Mouse (Mus musculus) heart, embryonic 14.5 days (tissue): ENCODE measurements around the gene Fam189a1. TPM values are rescaled to one million over a fixed set of nuclear protein-coding genes. Genes with fewer than 3 reads are reported as not detected.

Source experiments
- ATAC-seq: fragments of 200-750 bp; cut with Nextera tagmentation; 2 replicates; pipeline ENCODE4 v1.8.0; 2017; ENCODE audit warnings: low read depth, moderate TSS enrichment; ENCODE audit not compliant: insufficient number of reproducible peaks, insufficient read depth, low FRiP score
- H3K27ac ChIP-seq, 2 experiments: fragments of 200-500 bp in 1 of 2; fragments of 300-500 bp in 1 of 2; sonication (generic) in 1 of 2; replicated peaks in 1 of 2; 2 replicates each; pipeline ENCODE4 v1.5.1; 2012 to 2014; ENCODE audit warnings: low read depth in 2 of 2, low read length in 2 of 2, control low read depth in 1 of 2, mild to moderate bottlenecking in 1 of 2, mixed read lengths in 1 of 2; ENCODE audit not compliant: control insufficient read depth in 1 of 2, insufficient read depth in 1 of 2
- H3K27me3 ChIP-seq: fragments of 300-500 bp; sonication (generic); 2 replicates; pipeline ENCODE4 v1.6.1; 2014; ENCODE audit warnings: mild to moderate bottlenecking, low read length, control low read depth; ENCODE audit not compliant: control insufficient read depth, insufficient read depth
- H3K36me3 ChIP-seq: fragments of 300-500 bp; sonication (generic); 2 replicates; pipeline ENCODE4 v1.6.1; 2014; ENCODE audit warnings: mild to moderate bottlenecking, control low read depth, low read length, mixed read lengths; ENCODE audit not compliant: control insufficient read depth, insufficient read depth
- H3K4me1 ChIP-seq, 2 experiments: fragments of 200-500 bp in 1 of 2; fragments of 300-500 bp in 1 of 2; sonication (generic) in 1 of 2; 2 replicates each; pipeline ENCODE4 v1.6.1; 2012 to 2014; ENCODE audit warnings: low read length in 2 of 2, control low read depth in 1 of 2, mixed read lengths in 1 of 2; ENCODE audit not compliant: control insufficient read depth in 2 of 2, insufficient read depth in 2 of 2
- H3K4me2 ChIP-seq: fragments of 300-500 bp; sonication (generic); 2 replicates; pipeline ENCODE4 v1.6.1; 2014; ENCODE audit warnings: mild to moderate bottlenecking, low read length
- H3K4me3 ChIP-seq, 2 experiments: fragments of 200-500 bp in 1 of 2; fragments of 300-500 bp in 1 of 2; sonication (generic) in 1 of 2; 2 replicates each; pipeline ENCODE4 v1.5.1; 2012 to 2014; ENCODE audit warnings: low read length in 2 of 2, mild to moderate bottlenecking in 2 of 2, control low read depth in 1 of 2, low read depth in 1 of 2, moderate library complexity in 1 of 2; ENCODE audit not compliant: control insufficient read depth in 1 of 2, insufficient read depth in 1 of 2
- H3K9ac ChIP-seq: fragments of 300-500 bp; sonication (generic); 2 replicates; pipeline ENCODE4 v1.6.1; 2014; ENCODE audit warnings: mild to moderate bottlenecking, low read length
- H3K9me3 ChIP-seq: fragments of 300-500 bp; sonication (generic); 2 replicates; pipeline ENCODE4 v1.6.1; 2016; ENCODE audit warnings: low read length, control low read depth; ENCODE audit not compliant: control insufficient read depth
- WGBS: fragments of 180-500 bp; shearing (Covaris S2); extraction: QIAGEN DNeasy Blood & Tissue Kit; methylation state at CpG from one replicate; pipeline ENCODE4 v1.1.7; 2014; 5-methylcytosine and 5-hydroxymethylcytosine counted together
- polyA plus RNA-seq: library from polyadenylated mRNA; unstranded; fragments of >200 nt; fragmentation: Nextera tagmentation; extraction: Ambion mirVana; gene quantifications from 2 replicates; pipeline ENCODE4 v1.2.1, GENCODE M21; 2014

Gene Fam189a1
- polyA plus RNA-seq, 1 experiment from 2014 or later, result 0.77 TPM

DNA sequence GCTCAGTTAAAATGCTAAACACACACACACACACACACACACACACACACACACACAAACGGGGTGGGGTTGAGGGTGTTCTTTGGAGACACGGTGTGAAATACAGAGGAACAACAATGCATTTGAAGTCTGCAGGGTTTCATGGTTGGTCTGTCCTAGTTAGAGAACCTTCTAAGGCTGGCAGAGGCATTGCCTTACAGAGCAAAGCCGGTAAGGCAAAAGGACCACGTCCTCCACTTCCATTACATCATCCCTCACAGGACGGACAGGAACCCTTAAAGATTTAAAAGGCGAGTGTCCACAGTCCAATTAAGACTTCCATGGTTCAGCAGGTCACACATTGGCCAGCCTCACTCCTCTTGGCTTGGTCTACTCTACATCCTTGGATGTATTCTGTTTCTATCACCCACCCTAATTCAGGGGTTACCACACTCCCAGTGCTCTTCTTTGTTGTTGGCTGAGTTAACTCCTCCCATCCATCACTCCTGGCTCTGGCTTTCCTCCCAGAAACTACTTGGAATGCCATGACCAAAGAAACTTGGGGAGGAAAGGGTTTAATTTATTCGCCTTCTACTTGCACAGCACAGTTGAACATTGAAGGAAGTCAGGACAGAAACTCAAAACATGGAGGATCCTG is 96.1 kb downstream of the Fam189a1 start:
- Histone ChIP-seq H3K36me3 (no peaks in the 10 kb centered on the region), H3K27me3 (no peaks in the 10 kb centered on the region), H3K4me2 (no peak overlapping the region), H3K4me1 (no peaks in the 10 kb centered on the region), H3K9ac (no peak overlapping the region), H3K9me3 (no peaks in the 10 kb centered on the region), H3K27ac (no peak overlapping the region), H3K4me3 (no peak overlapping the region)
- no peak for ATAC-seq
- 75% methylated on average over 7 of the region's 7 CpGs for WGBS

GRCm38 (mm10) chr7:65056864-65057263 is 99.5 kb downstream of the Fam189a1 start:
- Histone ChIP-seq H3K27me3 (no peaks in the 10 kb centered on the region), H3K4me3 (no peak overlapping the region), H3K36me3 (no peaks in the 10 kb centered on the region), H3K9ac (no peak overlapping the region), H3K9me3 (no peaks in the 10 kb centered on the region), H3K4me2 (no peak overlapping the region), H3K27ac (no peak overlapping the region), H3K4me1 (no peaks in the 10 kb centered on the region)
- 69% methylated on average over 6 of the region's 6 CpGs for WGBS
- ATAC-seq, result no peak

GRCm38 (mm10) chr7:65051986-65052385 is 104.4 kb downstream of the Fam189a1 start:
- no peak overlapping the region for H3K4me3 ChIP-seq
- ATAC-seq, result no peak

GRCm38 (mm10) chr7:65049236-65049954 is 107.0 kb downstream of the Fam189a1 start:
- no peak overlapping the region for H3K4me2 ChIP-seq
- H3K9ac ChIP-seq, result no peak overlapping the region
- H3K27me3 ChIP-seq, result no peaks in the 10 kb centered on the region
- H3K27ac ChIP-seq, result no peak overlapping the region
- 87% methylated on average over 18 of the region's 18 CpGs for WGBS
- H3K36me3 ChIP-seq, result no peaks in the 10 kb centered on the region
- ATAC-seq, result no peak
- H3K9me3 ChIP-seq, result no peaks in the 10 kb centered on the region
- no peaks in the 10 kb centered on the region for H3K4me1 ChIP-seq
- H3K4me3 ChIP-seq, result no peak overlapping the region

More at GRCm38 (mm10) chr7:65051986-65052385, 104.4 kb downstream of the Fam189a1 start:
- WGBS, result 84% methylated on average over 1 of the region's 1 CpGs
- H3K9me3 ChIP-seq, result no peaks in the 10 kb centered on the region
- H3K4me1 ChIP-seq, result no peaks in the 10 kb centered on the region
- H3K27me3 ChIP-seq, result no peaks in the 10 kb centered on the region
- no peaks in the 10 kb centered on the region for H3K36me3 ChIP-seq
- no peak overlapping the region for H3K27ac ChIP-seq
- H3K4me2 ChIP-seq, result no peak overlapping the region
- H3K9ac ChIP-seq, result no peak overlapping the region

DNA sequence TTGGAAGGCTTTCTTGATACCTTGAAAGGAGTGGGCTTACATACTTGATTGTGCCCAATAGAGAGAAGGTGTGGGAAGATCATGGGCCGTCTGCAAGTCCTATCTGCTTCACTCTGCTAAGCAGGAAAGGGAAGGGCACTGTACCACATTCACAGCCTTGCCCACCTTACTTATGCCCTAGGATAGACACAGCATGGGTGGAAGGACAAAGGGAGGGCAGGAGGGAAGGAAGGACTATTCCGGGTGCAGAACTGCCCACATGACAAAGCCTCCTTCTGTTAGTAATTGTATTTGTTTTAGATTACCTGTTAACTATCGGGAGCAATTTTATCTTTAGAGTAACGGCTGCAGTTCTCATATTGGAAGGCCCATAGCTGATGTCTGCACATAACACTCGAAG is 108.7 kb downstream of the Fam189a1 start:
- Histone ChIP-seq H3K4me3 (no peak overlapping the region), H3K4me2 (no peak overlapping the region), H3K9me3 (no peaks in the 10 kb centered on the region), H3K36me3 (no peaks in the 10 kb centered on the region), H3K27ac (no peak overlapping the region), H3K27me3 (no peaks in the 10 kb centered on the region), H3K9ac (no peak overlapping the region), H3K4me1 (no peaks in the 10 kb centered on the region)
- WGBS, result 55% methylated on average over 5 of the region's 5 CpGs
- ATAC-seq, result no peak

- no peaks in the 10 kb centered on the region for H3K9me3 ChIP-seq
- WGBS, result 61% methylated on average over 4 of the region's 4 CpGs
- no peak for ATAC-seq
Observed at GRCm38 (mm10) chr7:65046690-65047089, 109.7 kb downstream of the Fam189a1 start.

GRCm38 (mm10) chr7:65044280-65044679 is 112.1 kb downstream of the Fam189a1 start:
- no peak for ATAC-seq
- H3K36me3 ChIP-seq, result no peaks in the 10 kb centered on the region
- H3K4me1 ChIP-seq, result no peaks in the 10 kb centered on the region
- H3K9ac ChIP-seq, result no peak overlapping the region
- H3K27me3 ChIP-seq, result no peaks in the 10 kb centered on the region
- no peaks in the 10 kb centered on the region for H3K9me3 ChIP-seq
- 76% methylated on average over 6 of the region's 6 CpGs for WGBS
- H3K4me2 ChIP-seq, result no peak overlapping the region
- no peak overlapping the region for H3K27ac ChIP-seq
- H3K4me3 ChIP-seq, result no peak overlapping the region

More at GRCm38 (mm10) chr7:65046690-65047089, 109.7 kb downstream of the Fam189a1 start:
- Histone ChIP-seq H3K4me3 (no peak overlapping the region), H3K36me3 (no peaks in the 10 kb centered on the region), H3K9ac (no peak overlapping the region), H3K4me1 (no peaks in the 10 kb centered on the region), H3K27me3 (no peaks in the 10 kb centered on the region), H3K4me2 (no peak overlapping the region), H3K27ac (no peak overlapping the region)
